Mouse (Mus musculus): Measurements from ENCODE around the gene Cxcl17. TPM values are rescaled to one million over a fixed set of nuclear protein-coding genes. Genes with fewer than 3 reads are reported as not detected.

The Cxcl17 gene
- polyA plus RNA-seq (2012; rRNA removed): not detected in 2 replicates

DNA sequence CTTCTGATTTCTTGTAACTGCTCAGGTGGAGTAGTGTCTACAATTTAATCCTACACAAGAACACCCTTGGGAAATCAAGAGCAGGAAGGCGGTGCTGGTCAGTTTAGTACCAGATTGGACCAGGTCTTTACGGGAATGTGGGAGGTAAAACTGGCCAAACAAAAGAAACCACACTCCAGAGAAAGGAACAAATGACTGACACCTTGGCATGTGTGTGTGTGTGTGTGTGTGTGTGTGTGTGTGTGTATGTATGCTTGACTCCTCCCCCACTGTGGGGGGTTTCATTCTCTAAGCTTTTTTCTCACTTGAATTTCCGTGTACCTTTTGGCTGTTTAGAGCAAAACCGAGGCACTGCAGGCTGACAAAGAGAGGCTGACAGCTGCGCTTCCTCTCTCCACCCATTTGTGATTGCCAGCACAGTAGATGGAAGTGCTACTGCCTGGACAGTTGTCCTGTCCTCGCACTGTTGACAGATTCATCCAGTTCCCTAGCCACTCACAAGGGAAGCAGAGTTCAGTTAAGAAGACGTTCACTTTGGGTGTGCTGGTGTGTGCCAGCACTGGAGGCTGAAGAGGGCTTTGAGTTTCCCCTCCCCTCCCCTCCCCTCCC, at the start of gene Cxcl17:
Cxcl17 (minus strand) TSS at position 54 of the 609 bp plus-strand sequence.

DNA sequence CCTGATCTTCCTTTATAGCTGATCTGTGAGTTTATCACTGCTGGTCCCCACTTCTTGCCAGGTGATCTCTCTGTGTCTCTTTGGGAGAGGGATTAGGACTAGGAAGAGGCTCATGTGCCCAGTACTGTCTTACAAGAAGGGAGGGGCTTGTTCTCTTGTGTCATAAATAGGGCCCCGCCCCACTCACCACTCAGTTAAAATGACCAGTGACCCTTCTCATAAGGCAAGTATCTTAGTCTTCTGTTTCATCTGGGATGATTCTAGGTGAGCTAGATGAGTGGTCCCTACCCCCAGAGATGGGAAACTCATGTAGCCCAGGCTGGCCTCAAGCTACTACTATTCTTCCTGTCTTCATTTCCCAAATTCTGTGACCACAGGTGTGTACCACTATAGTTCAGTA, 14.1 kb downstream of the Cxcl17 start, which contains the start of gene Lipe:
Lipe (minus strand) TSS at position 101 of the 400 bp plus-strand sequence.

GRCm38 (mm10) chr7:25369058-25369749, 43.5 kb downstream of the Cxcl17 start, which contains the start of gene Cnfn:
Cnfn (minus strand) TSS chr7:25369724.

Other genes starting within 250 kb of the Cxcl17 start
- gene Pou2f2, start 233.2 kb downstream of the Cxcl17 start, polyA plus RNA-seq (2012; rRNA removed): 0.78 and 1.2 TPM in 2 replicates
- 21.9 and 22.7 TPM in 2 replicates for gene Dedd2, start 192.3 kb downstream of the Cxcl17 start, polyA plus RNA-seq (2012; rRNA removed)
- gene Zfp526, start 191.5 kb downstream of the Cxcl17 start, polyA plus RNA-seq (2012; rRNA removed): 3.0 and 3.4 TPM in 2 replicates
- 36.1 and 41.2 TPM in 2 replicates for gene Gsk3a, start 175.0 kb downstream of the Cxcl17 start, polyA plus RNA-seq (2012; rRNA removed)
- 8.3 and 9.0 TPM in 2 replicates for gene Erf, start 162.1 kb downstream of the Cxcl17 start, polyA plus RNA-seq (2012; rRNA removed)
- gene Cic, start 145.2 kb downstream of the Cxcl17 start, polyA plus RNA-seq (2012; rRNA removed): 10.4 and 13.0 TPM in 2 replicates
- gene Pafah1b3, start 114.9 kb downstream of the Cxcl17 start, polyA plus RNA-seq (2012; rRNA removed): 25.4 and 28.3 TPM in 2 replicates
- gene Prr19, start 111.5 kb downstream of the Cxcl17 start, polyA plus RNA-seq (2012; rRNA removed): 0.02 and 0.05 TPM in 2 replicates
- 0.05 and 0.08 TPM in 2 replicates for gene Tmem145, start 106.8 kb downstream of the Cxcl17 start, polyA plus RNA-seq (2012; rRNA removed)
- gene Megf8, start 95.7 kb downstream of the Cxcl17 start, polyA plus RNA-seq (2012; rRNA removed): 1.1 and 1.4 TPM in 2 replicates
- not detected in 2 replicates for gene Cnfn, start 43.2 kb downstream of the Cxcl17 start, polyA plus RNA-seq (2012; rRNA removed)
- 4.2 and 4.6 TPM in 2 replicates for gene Lipe, start 14.2 kb downstream of the Cxcl17 start, polyA plus RNA-seq (2012; rRNA removed)
- 28.6 and 33.7 TPM in 2 replicates for gene Ceacam1, start 64.7 kb upstream of the Cxcl17 start, polyA plus RNA-seq (2012; rRNA removed)
- 0.02 and 0.05 TPM in 2 replicates for gene Ceacam2, start 127.0 kb upstream of the Cxcl17 start, polyA plus RNA-seq (2012; rRNA removed)
- 0.22 TPM in 1 of 2 replicates, not detected in the other for gene Erich4, start 203.0 kb upstream of the Cxcl17 start, polyA plus RNA-seq (2012; rRNA removed)
- 11.8 and 12.8 TPM in 2 replicates for gene Dmac2, start 206.5 kb upstream of the Cxcl17 start, polyA plus RNA-seq (2012; rRNA removed)
- 2.6 and 2.7 TPM in 2 replicates for gene B3gnt8, start 213.8 kb upstream of the Cxcl17 start, polyA plus RNA-seq (2012; rRNA removed)
- 115 and 116 TPM in 2 replicates for gene Bckdha, start 246.1 kb upstream of the Cxcl17 start, polyA plus RNA-seq (2012; rRNA removed)
- 26.4 and 31.9 TPM in 2 replicates for gene Exosc5, start 246.3 kb upstream of the Cxcl17 start, polyA plus RNA-seq (2012; rRNA removed)

Data from liver, embryonic 18 days (tissue).